Mouse (Mus musculus): Measurements from ENCODE around the gene Sec61a1.

DNA sequence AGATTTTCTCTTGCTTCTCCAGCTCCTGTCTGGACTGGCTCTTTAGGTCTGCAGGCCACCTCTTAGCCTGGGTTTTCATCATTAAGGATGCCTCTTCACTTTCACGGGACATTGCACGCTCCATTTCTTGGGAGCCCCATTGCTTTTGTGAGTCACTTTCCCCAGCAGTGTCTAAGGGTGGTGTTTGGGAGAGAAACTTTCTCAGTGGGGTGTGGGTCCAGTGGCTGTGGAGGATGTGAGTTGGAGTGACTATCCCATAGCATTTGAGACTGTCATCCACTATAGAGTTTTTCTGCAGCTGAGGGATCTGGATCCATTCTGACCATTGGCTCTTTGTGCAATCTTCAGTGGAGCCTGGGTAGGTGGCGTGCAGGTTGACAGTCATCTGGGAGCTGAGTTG is 4.7 kb upstream of the Sec61a1 start:
- no peak for TF ChIP-seq CTCF (IDR thresholded peaks at IDR 0.05; ENCODE audit: low read depth)
- no peak for TF ChIP-seq EP300 (optimal IDR thresholded peaks at IDR 0.05)

Data from stomach, postnatal 0 days (tissue).